Mouse (Mus musculus) granulocyte monocyte progenitor cell, adult 5-6 weeks (primary cell): ENCODE measurements around the gene Sbf2. TPM values are rescaled to one million over a fixed set of nuclear protein-coding genes. Genes with fewer than 3 reads are reported as not detected.

Experiments used
- ATAC-seq: replicated peaks from 2 replicates; pipeline ENCODE4 v1.8.0; 2016; ENCODE audit warnings: mild to moderate bottlenecking, moderate TSS enrichment, inconsistent platforms; ENCODE audit not compliant: poor library complexity, severe bottlenecking
- total RNA-seq, 2 experiments: library from RNA; stranded (forward) in 1 of 2; stranded (reverse) in 1 of 2; fragments of 200-712, 200-1000 nt in 1 of 2; fragments of >200 nt in 1 of 2; fragmentation: Nextera tagmentation in 1 of 2; gene quantifications; 2 replicates each; pipeline ENCODE4 v1.2.3; 2014 to 2017

The Sbf2 gene
- total RNA-seq, 2 experiments from 2014 or later: 0.26 TPM; not detected in 1

DNA sequence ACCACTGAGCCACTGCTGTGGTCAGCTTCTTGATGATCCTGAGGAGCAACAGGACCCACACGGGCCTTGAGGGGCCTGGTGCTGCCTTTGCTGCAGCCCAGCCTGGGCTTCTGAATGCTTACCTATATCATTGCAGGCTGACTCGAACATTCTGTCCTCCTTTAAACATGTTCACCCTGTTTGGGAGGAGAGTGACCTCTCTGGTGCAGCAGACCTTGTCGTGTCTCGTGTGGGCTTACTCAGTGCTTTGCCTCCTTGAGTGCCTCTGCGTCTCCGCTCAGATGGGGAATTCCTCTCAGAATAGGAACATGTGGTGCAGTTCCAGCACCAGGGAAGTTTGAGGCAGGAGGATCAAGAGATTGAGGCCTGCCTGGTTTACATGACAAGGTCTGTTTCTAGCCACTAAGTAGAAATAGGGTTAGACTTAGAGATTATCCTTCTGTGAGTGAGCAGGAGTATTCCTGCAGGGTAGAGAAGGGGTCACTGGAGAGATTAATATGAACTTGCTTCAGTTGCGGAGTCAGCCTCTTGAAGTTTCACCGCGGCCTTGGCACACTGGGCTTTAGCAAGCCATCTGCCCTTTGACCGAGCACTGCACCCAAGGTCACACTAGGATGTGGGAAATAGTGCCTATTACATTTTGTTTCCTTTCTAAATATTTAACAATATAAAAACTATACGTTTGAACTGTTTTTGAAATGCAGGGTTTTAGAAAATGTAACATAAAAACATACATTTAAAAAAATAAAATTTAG, 356.3 kb downstream of the Sbf2 start:
- no peak for ATAC-seq

Other genes starting within 250 kb of the Sbf2 start
- gene Adm, start 12.7 kb upstream of the Sbf2 start, total RNA-seq (2014; fragmentation: Nextera tagmentation): not detected in 2 replicates
- not detected in 2 replicates for gene Adm, start 12.7 kb upstream of the Sbf2 start, total RNA-seq (2017)
- 3.5 and 6.2 TPM in 2 replicates for gene Ampd3, start 153.3 kb upstream of the Sbf2 start, total RNA-seq (2014; fragmentation: Nextera tagmentation)
- gene Ampd3, start 153.3 kb upstream of the Sbf2 start, total RNA-seq (2017): 1.4 and 2.1 TPM in 2 replicates
- gene Rnf141, start 229.5 kb upstream of the Sbf2 start, total RNA-seq (2014; fragmentation: Nextera tagmentation): 19.0 and 33.8 TPM in 2 replicates
- gene Rnf141, start 229.5 kb upstream of the Sbf2 start, total RNA-seq (2017): 40.7 and 47.4 TPM in 2 replicates
- not detected in 2 replicates for gene Lyve1, start 248.3 kb upstream of the Sbf2 start, total RNA-seq (2014; fragmentation: Nextera tagmentation)
- gene Lyve1, start 248.3 kb upstream of the Sbf2 start, total RNA-seq (2017): not detected in 2 replicates